In genomic region chr9:102267311-102268027, GRCm38 (mm10) we compare ENCODE assay signal across 9 mouse cellular contexts.
DNase-seq lines count a peak whose midpoint lies in the region; ATAC-seq and TF ChIP-seq lines count a peak whose summit lies in the region.
"Had no signal": no experiment of that assay in that cellular context is flagged by ENCODE, and none has a peak within 500 bp of the region (broad histone marks: within the 10 kb centered on the region; RNA-seq: fewer than 3 reads in every experiment).

No protein-coding gene starts in this region.

- under 1% methylated on average over 18 of the region's 18 CpGs for WGBS in embryonic facial prominence, embryonic 12.5 days
- under 1% methylated on average over 18 of the region's 18 CpGs for WGBS in heart, embryonic 13.5 days
- WGBS in kidney, postnatal 0 days: 2% methylated on average over 18 of the region's 18 CpGs
- WGBS in lung, postnatal 0 days: 2% methylated on average over 18 of the region's 18 CpGs

- H3K4me1 ChIP-seq in embryonic facial prominence, embryonic 12.5 days: peaks cover 11% of the 10 kb centered on the region
- H3K4me1 ChIP-seq in heart, embryonic 13.5 days: peaks cover 12% of the 10 kb centered on the region
- H3K4me1 ChIP-seq in kidney, postnatal 0 days (replicated peaks; ENCODE audit: insufficient read depth, low read length): no peaks in the 10 kb centered on the region
- H3K4me1 ChIP-seq in lung, postnatal 0 days (ENCODE audit: insufficient read depth, low read depth, low read length): no peaks in the 10 kb centered on the region; the same call in 1 of the 2 replicates

- no peak for TF ChIP-seq EP300 in lung, postnatal 0 days (IDR thresholded peaks at IDR 0.05)

- peak overlapping the region; percentile 53 for H3K4me2 ChIP-seq in embryonic facial prominence, embryonic 12.5 days (replicated peaks)
- H3K4me2 ChIP-seq in heart, embryonic 13.5 days: peak overlapping the region; percentile 74
- peak overlapping the region; percentile 62 for H3K4me2 ChIP-seq in kidney, postnatal 0 days (ENCODE audit: low read length)
- H3K4me2 ChIP-seq in lung, postnatal 0 days (replicated peaks; ENCODE audit: low read depth, low read length): peak overlapping the region; percentile 55

- DNase-seq in layer of hippocampus, adult 2 months (ENCODE audit: low spot score in 2 of 2): peak; percentile 40 to 60
- DNase-seq in layer of hippocampus, postnatal 14 days (ENCODE audit: low spot score in 2 of 2): no peak
- DNase-seq in kidney, postnatal 0 days (ENCODE audit: low spot score): peak; percentile 57
- peak; percentile 49 for DNase-seq in lung, postnatal 0 days (ENCODE audit: low spot score)
- peak; percentile 39 for DNase-seq in right cerebral cortex, postnatal 25 days
- DNase-seq in B cell, adult 2 months: no peak

- peak overlapping the region; percentile 39; the same call in 1 of the 2 replicates for H3K9ac ChIP-seq in embryonic facial prominence, embryonic 12.5 days
- peak overlapping the region; percentile 52 for H3K9ac ChIP-seq in heart, embryonic 13.5 days
- peak overlapping the region; percentile 10; the same call in 1 of the 2 replicates for H3K9ac ChIP-seq in kidney, postnatal 0 days (ENCODE audit: low read depth, low read length)
- 0 out of 2 replicates have a peak overlapping the region, but pooled peaks have one; percentile 19 for H3K9ac ChIP-seq in lung, postnatal 0 days (replicated peaks; ENCODE audit: low read depth)

- H3K27ac ChIP-seq in layer of hippocampus, adult 2 months: no peak overlapping the region
- H3K27ac ChIP-seq in embryonic facial prominence, embryonic 12.5 days: no peak overlapping the region
- no peak overlapping the region for H3K27ac ChIP-seq in heart, embryonic 13.5 days (replicated peaks)
- no peak overlapping the region for H3K27ac ChIP-seq in kidney, postnatal 0 days
- no peak overlapping the region for H3K27ac ChIP-seq in lung, postnatal 0 days (ENCODE audit: low read length)

- ATAC-seq in embryonic facial prominence, embryonic 12.5 days (ENCODE audit: insufficient number of reproducible peaks, insufficient read depth, low FRiP score, low TSS enrichment): no peak
- no peak for ATAC-seq in heart, embryonic 13.5 days (ENCODE audit: extremely low read depth, insufficient number of reproducible peaks, low FRiP score, low TSS enrichment)
- ATAC-seq in kidney, postnatal 0 days (replicated peaks; ENCODE audit: low FRiP score, low read depth): no peak
- no peak for ATAC-seq in lung, postnatal 0 days

- H3K9me3 ChIP-seq in embryonic facial prominence, embryonic 12.5 days: no peaks in the 10 kb centered on the region
- no peaks in the 10 kb centered on the region for H3K9me3 ChIP-seq in heart, embryonic 13.5 days
- no peaks in the 10 kb centered on the region for H3K9me3 ChIP-seq in kidney, postnatal 0 days (replicated peaks; ENCODE audit: low read length)
- no peaks in the 10 kb centered on the region for H3K9me3 ChIP-seq in lung, postnatal 0 days (ENCODE audit: low read length)

- peak overlapping the region; percentile 49 for H3K4me3 ChIP-seq in layer of hippocampus, adult 2 months
- H3K4me3 ChIP-seq in embryonic facial prominence, embryonic 12.5 days: peak overlapping the region; percentile 22
- peak overlapping the region; percentile 47 for H3K4me3 ChIP-seq in heart, embryonic 13.5 days
- peak overlapping the region; percentile 26 for H3K4me3 ChIP-seq in kidney, postnatal 0 days (replicated peaks; ENCODE audit: low read depth, low read length)
- H3K4me3 ChIP-seq in lung, postnatal 0 days (ENCODE audit: low read depth, low read length): peak overlapping the region; percentile 24

- H3K36me3 ChIP-seq in embryonic facial prominence, embryonic 12.5 days: no peaks in the 10 kb centered on the region
- no peaks in the 10 kb centered on the region for H3K36me3 ChIP-seq in heart, embryonic 13.5 days
- H3K36me3 ChIP-seq in kidney, postnatal 0 days (ENCODE audit: insufficient read depth, low read length): no peaks in the 10 kb centered on the region
- H3K36me3 ChIP-seq in lung, postnatal 0 days (ENCODE audit: insufficient read depth, low read length): no peaks in the 10 kb centered on the region

- H3K27me3 ChIP-seq in embryonic facial prominence, embryonic 12.5 days: peaks cover 18% of the 10 kb centered on the region; the same call in 1 of the 2 replicates
- peaks cover 95% of the 10 kb centered on the region for H3K27me3 ChIP-seq in heart, embryonic 13.5 days (replicated peaks)
- H3K27me3 ChIP-seq in kidney, postnatal 0 days (ENCODE audit: insufficient read depth, low read length): no peaks in the 10 kb centered on the region
- no peaks in the 10 kb centered on the region for H3K27me3 ChIP-seq in lung, postnatal 0 days (replicated peaks; ENCODE audit: insufficient read depth, low read length)
- H3K27me3 ChIP-seq: CH12.LX had no signal

- peak; percentile 44 for TF ChIP-seq CTCF in layer of hippocampus, adult 2 months (conservative IDR thresholded peaks at IDR 0.05)
- TF ChIP-seq CTCF in kidney, postnatal 0 days (IDR thresholded peaks at IDR 0.05; ENCODE audit: low read depth): peak; percentile 27; the same call in 1 of the 2 replicates
- TF ChIP-seq CTCF in lung, postnatal 0 days (IDR thresholded peaks at IDR 0.05): peak; percentile 46

Comparison
In these comparisons a context has a peak if more than half of its experiments do, and no peak if none do; other contexts are left out.
1. DNase-seq: peak in layer of hippocampus, adult 2 months (2 of 2), kidney, postnatal 0 days (single experiment), lung, postnatal 0 days (single experiment) and right cerebral cortex, postnatal 25 days (single experiment); none in layer of hippocampus, postnatal 14 days (0 of 2) and B cell, adult 2 months (0 of 2).
2. Peak in every context shown above with its lines, with median percentiles within 50 percentile points of each other: H3K4me3 ChIP-seq, CTCF ChIP-seq, H3K4me2 ChIP-seq and H3K9ac ChIP-seq.